Mouse (Mus musculus): ENCODE results near the gene Rpl18a.

DNA sequence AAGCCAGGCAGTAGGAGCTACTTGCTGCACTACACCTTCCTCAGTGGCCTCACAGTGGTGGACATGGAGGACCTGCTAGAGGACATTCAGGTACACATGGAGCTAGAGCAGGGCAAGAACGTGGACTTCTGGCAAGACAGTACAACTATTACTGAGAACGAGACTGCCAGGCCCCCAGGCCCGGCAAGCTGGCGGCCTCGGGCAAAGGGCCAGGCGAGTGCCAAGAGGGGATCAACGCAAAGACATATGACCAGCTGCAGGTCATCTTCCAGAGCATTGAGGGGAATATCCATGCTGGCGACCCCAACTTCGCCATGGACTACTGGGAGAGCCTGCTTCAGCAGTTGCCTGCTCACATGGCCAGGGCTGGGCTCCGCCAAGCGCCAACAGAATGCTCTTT, 34.5 kb upstream of the Rpl18a start:
- TF ChIP-seq CTCF (IDR thresholded peaks at IDR 0.05; ENCODE audit: borderline replicate concordance, insufficient read depth, low read length), result no peak
- no peak for TF ChIP-seq POLR2A (IDR thresholded peaks at IDR 0.05; ENCODE audit: low read depth, low read length)
